Mouse (Mus musculus): Measurements from ENCODE around the gene Nfia.
A peak's percentile ranks its signal among the peaks of the same experiment; 100 is the strongest.

Gene Nfia

GRCm38 (mm10) chr4:97968786-97969348 lies 196.3 kb downstream of the Nfia start:
- no peak for DNase-seq

GRCm38 (mm10) chr4:97973064-97973463 lies 200.5 kb downstream of the Nfia start:
- DNase-seq = no peak

- no peak for DNase-seq
Measured at GRCm38 (mm10) chr4:97974037-97974436, 201.5 kb downstream of the Nfia start.

GRCm38 (mm10) chr4:97976891-97977290 lies 204.4 kb downstream of the Nfia start:
- DNase-seq = no peak

GRCm38 (mm10) chr4:97984361-97984760 lies 211.8 kb downstream of the Nfia start:
- no peak for DNase-seq

- peak; percentile 48 for DNase-seq
Measured at GRCm38 (mm10) chr4:97986056-97986734, 213.7 kb downstream of the Nfia start.

- DNase-seq = no peak
Measured at GRCm38 (mm10) chr4:97986735-97987075, 214.2 kb downstream of the Nfia start.

- DNase-seq = no peak
Measured at GRCm38 (mm10) chr4:97988703-97989102, 216.2 kb downstream of the Nfia start.

- no peak for DNase-seq
Measured at GRCm38 (mm10) chr4:97990431-97990830, 217.9 kb downstream of the Nfia start.

GRCm38 (mm10) chr4:97991395-97991794 lies 218.9 kb downstream of the Nfia start:
- no peak for DNase-seq

- no peak for DNase-seq
Measured at GRCm38 (mm10) chr4:97991880-97992279, 219.3 kb downstream of the Nfia start.

GRCm38 (mm10) chr4:97995911-97996712 lies 223.6 kb downstream of the Nfia start:
- DNase-seq = no peak

GRCm38 (mm10) chr4:97997151-97997817 lies 224.8 kb downstream of the Nfia start:
- no peak for DNase-seq

GRCm38 (mm10) chr4:98002206-98002605 lies 229.7 kb downstream of the Nfia start:
- DNase-seq = no peak

GRCm38 (mm10) chr4:98003323-98004107 lies 231.0 kb downstream of the Nfia start:
- peak; percentile 40 for DNase-seq

- peak; percentile 77 for DNase-seq
Measured at GRCm38 (mm10) chr4:98004108-98004625, 231.6 kb downstream of the Nfia start.

- DNase-seq = no peak
Measured at GRCm38 (mm10) chr4:98004986-98005385, 232.5 kb downstream of the Nfia start.

- no peak for DNase-seq
Measured at GRCm38 (mm10) chr4:98008814-98009368, 236.4 kb downstream of the Nfia start.

GRCm38 (mm10) chr4:98009966-98010365 lies 237.4 kb downstream of the Nfia start:
- no peak for DNase-seq

- DNase-seq = no peak
Measured at GRCm38 (mm10) chr4:98019811-98020210, 247.3 kb downstream of the Nfia start.

GRCm38 (mm10) chr4:98020836-98021235 lies 248.3 kb downstream of the Nfia start:
- no peak for DNase-seq

- DNase-seq = no peak
Measured at GRCm38 (mm10) chr4:98023245-98023792, 250.8 kb downstream of the Nfia start.
